Mouse (Mus musculus) limb, embryonic 12.5 days (tissue): ENCODE measurements around the gene Ccdc92. TPM values are rescaled to one million over a fixed set of nuclear protein-coding genes. Genes with fewer than 3 reads are reported as not detected.

Experiments
- ATAC-seq: fragments of 200-750 bp; cut with Nextera tagmentation; 2 replicates; pipeline ENCODE4 v1.8.0; 2017; ENCODE audit warnings: low read depth, moderate TSS enrichment; ENCODE audit not compliant: insufficient number of reproducible peaks, insufficient read depth, low FRiP score, low TSS enrichment
- H3K27ac ChIP-seq: fragments of 300-500 bp; sonication (generic); 2 replicates; pipeline ENCODE4 v1.5.1; 2016; ENCODE audit warnings: mild to moderate bottlenecking, moderate library complexity
- H3K27me3 ChIP-seq: fragments of 300-500 bp; sonication (generic); 2 replicates; pipeline ENCODE4 v1.6.1; 2016; ENCODE audit warnings: mild to moderate bottlenecking, moderate library complexity
- H3K36me3 ChIP-seq: fragments of 300-500 bp; sonication (generic); 2 replicates; pipeline ENCODE4 v1.6.1; 2016; ENCODE audit warnings: mild to moderate bottlenecking, moderate library complexity
- H3K4me1 ChIP-seq: fragments of 300-500 bp; sonication (generic); replicated peaks from 2 replicates; pipeline ENCODE4 v1.6.1; 2016
- H3K4me2 ChIP-seq: fragments of 300-500 bp; sonication (generic); 2 replicates; pipeline ENCODE4 v1.6.1; 2016; ENCODE audit warnings: mild to moderate bottlenecking, moderate library complexity
- H3K4me3 ChIP-seq: fragments of 300-500 bp; sonication (generic); replicated peaks from 2 replicates; pipeline ENCODE4 v1.5.1; 2016; ENCODE audit warnings: mild to moderate bottlenecking
- H3K9ac ChIP-seq: fragments of 300-500 bp; sonication (generic); replicated peaks from 2 replicates; pipeline ENCODE4 v1.6.1; 2016; ENCODE audit warnings: mild to moderate bottlenecking, moderate library complexity
- H3K9me3 ChIP-seq: fragments of 300-500 bp; sonication (generic); 2 replicates; pipeline ENCODE4 v1.6.1; 2016; ENCODE audit warnings: mild to moderate bottlenecking, moderate library complexity
- WGBS: fragments of 180-500 bp; shearing (Covaris S2); methylation state at CpG from one replicate; pipeline ENCODE4 v1.1.7; 2016; 5-methylcytosine and 5-hydroxymethylcytosine counted together
- polyA plus RNA-seq: library from polyadenylated mRNA; unstranded; fragments of >200 nt; fragmentation: Nextera tagmentation; extraction: Ambion mirVana; gene quantifications from 2 replicates; pipeline ENCODE4 v1.2.1, GENCODE M21; 2016

The Ccdc92 gene
- polyA plus RNA-seq, 1 experiment from 2014 or later, result 7.9 TPM

GRCm38 (mm10) chr5:124853079-124853478 is 9.1 kb downstream of the Ccdc92 start:
- WGBS, result 73% methylated on average over 2 of the region's 2 CpGs
- 0 out of 2 replicates have a peak overlapping the region, but pooled peaks have one; percentile 29 for H3K27ac ChIP-seq
- no peak overlapping the region for H3K4me2 ChIP-seq
- no peaks in the 10 kb centered on the region for H3K9me3 ChIP-seq
- no peaks in the 10 kb centered on the region for H3K36me3 ChIP-seq
- no peak overlapping the region for H3K4me3 ChIP-seq
- H3K27me3 ChIP-seq, result no peaks in the 10 kb centered on the region
- H3K4me1 ChIP-seq, result peaks cover 3% of the 10 kb centered on the region; the same call in 1 of the 2 replicates
- ATAC-seq, result no peak
- H3K9ac ChIP-seq, result no peak overlapping the region

GRCm38 (mm10) chr5:124852294-124852693 is 9.9 kb downstream of the Ccdc92 start:
- no peaks in the 10 kb centered on the region for H3K36me3 ChIP-seq
- H3K4me2 ChIP-seq, result no peak overlapping the region
- peaks cover 5% of the 10 kb centered on the region for H3K4me1 ChIP-seq
- ATAC-seq, result no peak
- H3K9ac ChIP-seq, result no peak overlapping the region
- H3K27ac ChIP-seq, result no peak overlapping the region
- H3K9me3 ChIP-seq, result no peaks in the 10 kb centered on the region
- no peaks in the 10 kb centered on the region for H3K27me3 ChIP-seq
- no peak overlapping the region for H3K4me3 ChIP-seq
- whole genome bisulfite sequencing, result 28% methylated on average over 2 of the region's 2 CpGs

GRCm38 (mm10) chr5:124851572-124851971 is 10.7 kb downstream of the Ccdc92 start:
- Histone ChIP-seq H3K9ac (no peak overlapping the region), H3K4me3 (no peak overlapping the region), H3K27me3 (no peaks in the 10 kb centered on the region), H3K9me3 (no peaks in the 10 kb centered on the region), H3K36me3 (no peaks in the 10 kb centered on the region), H3K27ac (no peak overlapping the region), H3K4me1 (peaks cover 13% of the 10 kb centered on the region), H3K4me2 (no peak overlapping the region)
- 43% methylated on average over 4 of the region's 4 CpGs for whole genome bisulfite sequencing
- ATAC-seq, result no peak

- Histone ChIP-seq H3K36me3 (no peaks in the 10 kb centered on the region), H3K4me1 (peaks cover 13% of the 10 kb centered on the region), H3K27ac (no peak overlapping the region), H3K4me2 (no peak overlapping the region), H3K9ac (no peak overlapping the region), H3K27me3 (no peaks in the 10 kb centered on the region), H3K4me3 (no peak overlapping the region), H3K9me3 (no peaks in the 10 kb centered on the region)
- WGBS, result 81% methylated on average over 3 of the region's 3 CpGs
- ATAC-seq, result no peak
Measured at GRCm38 (mm10) chr5:124848994-124849393, 13.2 kb downstream of the Ccdc92 start.

GRCm38 (mm10) chr5:124847014-124847413 is 15.2 kb downstream of the Ccdc92 start:
- WGBS, result 15% methylated on average over 1 of the region's 1 CpGs
- ATAC-seq, result no peak
- Histone ChIP-seq H3K36me3 (no peaks in the 10 kb centered on the region), H3K4me3 (no peak overlapping the region), H3K4me2 (no peak overlapping the region), H3K9me3 (no peaks in the 10 kb centered on the region), H3K9ac (no peak overlapping the region), H3K4me1 (peaks cover 13% of the 10 kb centered on the region), H3K27ac (no peak overlapping the region), H3K27me3 (no peaks in the 10 kb centered on the region)

GRCm38 (mm10) chr5:124844929-124845328 is 17.3 kb downstream of the Ccdc92 start:
- Histone ChIP-seq H3K4me2 (no peak overlapping the region), H3K27me3 (no peaks in the 10 kb centered on the region), H3K9ac (no peak overlapping the region), H3K27ac (no peak overlapping the region), H3K4me1 (peaks cover 13% of the 10 kb centered on the region), H3K9me3 (no peaks in the 10 kb centered on the region), H3K4me3 (no peak overlapping the region), H3K36me3 (no peaks in the 10 kb centered on the region)
- no peak for ATAC-seq
- 78% methylated on average over 4 of the region's 4 CpGs for WGBS

GRCm38 (mm10) chr5:124843386-124843785 is 18.8 kb downstream of the Ccdc92 start:
- no peak overlapping the region for H3K27ac ChIP-seq
- peaks cover 13% of the 10 kb centered on the region for H3K4me1 ChIP-seq
- H3K9me3 ChIP-seq, result no peaks in the 10 kb centered on the region
- no peaks in the 10 kb centered on the region for H3K27me3 ChIP-seq
- no peak overlapping the region for H3K9ac ChIP-seq
- H3K4me2 ChIP-seq, result no peak overlapping the region
- 83% methylated on average over 8 of the region's 8 CpGs for WGBS
- no peak overlapping the region for H3K4me3 ChIP-seq
- no peaks in the 10 kb centered on the region for H3K36me3 ChIP-seq
- ATAC-seq, result no peak

- WGBS, result 89% methylated on average over 2 of the region's 2 CpGs
- Histone ChIP-seq H3K4me1 (no peaks in the 10 kb centered on the region; the same call in 1 of the 2 replicates), H3K36me3 (peaks cover 5% of the 10 kb centered on the region; the same call in 1 of the 2 replicates), H3K27ac (no peak overlapping the region), H3K9me3 (no peaks in the 10 kb centered on the region), H3K9ac (no peak overlapping the region), H3K4me3 (no peak overlapping the region), H3K4me2 (no peak overlapping the region), H3K27me3 (no peaks in the 10 kb centered on the region)
- no peak for ATAC-seq
Measured at GRCm38 (mm10) chr5:124840669-124841068, 21.6 kb downstream of the Ccdc92 start.

GRCm38 (mm10) chr5:124840202-124840601 is 22.0 kb downstream of the Ccdc92 start:
- no peak overlapping the region for H3K9ac ChIP-seq
- no peaks in the 10 kb centered on the region; the same call in 1 of the 2 replicates for H3K4me1 ChIP-seq
- H3K4me2 ChIP-seq, result no peak overlapping the region
- H3K4me3 ChIP-seq, result no peak overlapping the region
- no peaks in the 10 kb centered on the region for H3K27me3 ChIP-seq
- 77% methylated on average over 7 of the region's 7 CpGs for WGBS
- ATAC-seq, result no peak; the same call in 1 of the 2 replicates
- no peaks in the 10 kb centered on the region for H3K9me3 ChIP-seq
- no peak overlapping the region for H3K27ac ChIP-seq
- H3K36me3 ChIP-seq, result peaks cover 10% of the 10 kb centered on the region; the same call in 1 of the 2 replicates

- Histone ChIP-seq H3K4me1 (no peaks in the 10 kb centered on the region), H3K27me3 (no peaks in the 10 kb centered on the region), H3K4me2 (no peak overlapping the region), H3K36me3 (peaks cover 15% of the 10 kb centered on the region; the same call in 1 of the 2 replicates), H3K9ac (no peak overlapping the region), H3K4me3 (no peak overlapping the region), H3K27ac (no peak overlapping the region), H3K9me3 (no peaks in the 10 kb centered on the region)
- no peak for ATAC-seq
- WGBS, result 74% methylated on average over 4 of the region's 4 CpGs
Measured at GRCm38 (mm10) chr5:124836621-124837020, 25.6 kb downstream of the Ccdc92 start.

GRCm38 (mm10) chr5:124836075-124836474 is 26.1 kb downstream of the Ccdc92 start:
- H3K9ac ChIP-seq, result no peak overlapping the region
- no peak overlapping the region for H3K27ac ChIP-seq
- no peaks in the 10 kb centered on the region for H3K9me3 ChIP-seq
- no peaks in the 10 kb centered on the region for H3K27me3 ChIP-seq
- WGBS, result 92% methylated on average over 10 of the region's 10 CpGs
- H3K36me3 ChIP-seq, result peaks cover 15% of the 10 kb centered on the region; the same call in 1 of the 2 replicates
- no peak for ATAC-seq
- H3K4me2 ChIP-seq, result no peak overlapping the region
- H3K4me1 ChIP-seq, result no peaks in the 10 kb centered on the region
- H3K4me3 ChIP-seq, result no peak overlapping the region

- no peak for ATAC-seq
- Histone ChIP-seq H3K9me3 (no peaks in the 10 kb centered on the region), H3K36me3 (peaks cover 15% of the 10 kb centered on the region; the same call in 1 of the 2 replicates), H3K4me1 (no peaks in the 10 kb centered on the region), H3K9ac (no peak overlapping the region), H3K4me2 (no peak overlapping the region), H3K27me3 (no peaks in the 10 kb centered on the region), H3K4me3 (no peak overlapping the region), H3K27ac (no peak overlapping the region)
- 93% methylated on average over 15 of the region's 15 CpGs for WGBS
Measured at GRCm38 (mm10) chr5:124835218-124835617, 27.0 kb downstream of the Ccdc92 start.
